Mouse (Mus musculus) kidney, adult 2 months (tissue): Measurements from ENCODE around the gene Fam155a.

Experiments
- CTCF ChIP-seq: fragments of 200-500 bp; conservative IDR thresholded peaks from 2 replicates; pipeline ENCODE4 v1.5.1; 2011; ENCODE audit warnings: low read depth, mild to moderate bottlenecking, control low read depth, low read length, moderate library complexity, mixed read lengths; ENCODE audit not compliant: insufficient read depth, insufficient read length
- POLR2A ChIP-seq: fragments of 200-500 bp; IDR thresholded peaks from one replicate; pipeline ENCODE4 v1.6.1; 2011; ENCODE audit warnings: low read depth, low read length, control low read depth

GRCm38 (mm10) chr8:9776818-9777217, 5.9 kb upstream of the Fam155a start:
- TF ChIP-seq POLR2A (no peak), CTCF (no peak)
